Mouse (Mus musculus) frontal cortex, postnatal 14 days (tissue): ENCODE measurements at regions not wholly inside any gene's neighbourhood (a gene's known extent, or its start where the extent isn't known, plus 50 kb on each side); places are given as distances from the start of the nearest gene placed in this dataset.

Experiments
- DNase-seq, 2 experiments: peaks; one replicate each; pipeline ENCODE4 v3.0.0; 2022; ENCODE audit warnings: low spot score in 2 of 2

DNA sequence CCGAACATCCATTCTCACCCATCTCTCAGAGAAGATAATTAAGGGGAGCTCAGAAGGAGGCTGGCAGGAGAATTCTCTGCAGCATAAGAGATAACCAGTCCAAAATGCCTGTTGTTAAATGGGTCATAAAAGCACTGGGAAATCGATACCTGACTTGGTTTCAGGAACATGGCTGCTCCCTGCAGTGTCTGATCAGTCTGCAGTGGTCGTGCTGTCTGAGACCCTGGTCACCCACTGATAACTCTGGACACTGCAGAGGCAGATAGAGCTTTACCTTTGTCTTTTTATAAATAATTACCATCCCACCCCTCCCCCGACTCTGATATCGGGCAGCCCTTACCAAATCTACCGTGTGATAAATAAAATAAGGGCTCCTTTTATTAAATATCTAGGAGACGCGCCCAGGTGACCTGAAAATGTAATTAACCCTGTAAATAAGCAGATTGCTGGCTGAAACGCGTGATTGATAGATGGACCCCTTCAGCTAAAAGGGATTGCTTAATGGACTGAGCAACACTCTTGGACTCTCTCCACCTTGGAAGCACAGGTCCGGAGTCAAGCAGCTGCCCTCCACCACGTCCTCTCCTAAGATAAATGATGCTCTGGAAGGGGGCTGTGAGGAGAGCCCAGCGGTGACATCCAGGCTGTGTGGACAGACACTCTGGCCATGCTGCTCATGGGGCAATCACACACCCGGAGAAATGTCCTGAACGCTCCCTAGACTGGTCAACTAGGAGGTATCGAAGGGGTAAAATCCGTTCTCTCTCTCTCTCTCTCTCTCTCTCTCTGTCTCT is 384.4 kb downstream of the Mtx2 start:
- DNase-seq = no peak

DNA sequence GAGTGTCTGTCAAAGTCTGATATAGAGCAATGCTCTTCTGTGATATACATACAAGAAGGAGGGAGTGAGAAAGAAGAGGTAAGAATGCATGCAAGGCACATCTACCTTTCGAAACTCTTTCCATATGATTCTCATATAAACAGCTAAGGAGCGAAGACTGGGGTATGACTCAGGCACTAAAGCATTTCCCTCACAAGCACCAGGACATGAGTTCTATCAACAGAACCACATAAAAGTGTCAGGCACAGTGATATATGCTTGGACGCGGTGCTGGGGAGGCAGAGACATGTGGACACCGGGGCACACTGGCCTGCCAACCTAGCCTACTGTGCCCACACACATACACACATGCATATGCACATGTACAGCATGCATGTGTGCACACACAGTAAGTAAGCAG is 391.3 kb downstream of the Mtx2 start:
- DNase-seq = no peak

DNA sequence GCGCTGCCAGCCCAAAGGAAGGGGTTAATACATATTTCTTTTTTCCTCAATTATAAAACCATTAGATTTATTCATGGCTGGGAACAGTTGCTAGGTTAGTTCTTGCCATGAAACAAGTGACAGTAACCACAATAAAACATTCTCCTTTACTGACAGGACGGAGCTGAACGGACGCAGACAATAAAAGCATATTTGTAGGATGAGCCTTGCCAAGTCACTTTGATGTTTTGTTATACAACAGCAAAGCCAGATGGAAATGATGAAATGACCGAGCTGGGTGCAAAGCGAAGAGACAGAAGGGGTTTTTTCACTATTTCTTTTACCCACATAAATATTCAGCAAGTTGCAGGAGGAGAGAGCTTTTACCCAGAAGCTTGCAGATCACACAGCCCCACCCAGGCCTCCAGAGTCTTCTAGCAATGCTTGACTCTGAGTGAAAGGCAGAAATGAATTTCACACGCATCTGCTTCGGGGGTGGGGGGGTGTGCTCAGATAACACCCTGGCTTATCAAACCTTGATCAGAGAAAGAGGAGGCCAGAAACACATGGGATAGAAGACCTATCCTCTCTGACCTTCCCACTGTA is 395.3 kb downstream of the Mtx2 start:
- DNase-seq = no peak

DNA sequence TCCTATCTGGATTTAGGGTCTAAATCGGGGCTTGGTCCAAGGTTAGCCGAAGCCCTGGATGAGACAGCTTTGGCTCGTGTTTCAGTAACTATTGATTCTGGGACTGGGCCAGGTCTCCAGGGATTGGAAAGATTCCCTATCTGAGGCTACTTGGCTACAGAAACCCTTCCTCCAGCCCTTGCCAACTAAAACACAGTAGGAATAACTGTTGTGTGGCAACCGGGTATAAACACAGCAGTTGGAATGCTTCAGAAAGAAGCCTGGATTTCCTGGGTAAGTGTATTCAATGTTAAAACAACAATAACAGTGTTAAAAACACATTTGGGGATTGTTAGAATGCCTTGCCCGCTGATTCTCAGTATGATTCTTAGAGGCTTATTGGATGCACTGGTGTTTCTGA is 398.8 kb downstream of the Mtx2 start:
- peak in 1 of 2 experiments; percentile 29 for DNase-seq

DNA sequence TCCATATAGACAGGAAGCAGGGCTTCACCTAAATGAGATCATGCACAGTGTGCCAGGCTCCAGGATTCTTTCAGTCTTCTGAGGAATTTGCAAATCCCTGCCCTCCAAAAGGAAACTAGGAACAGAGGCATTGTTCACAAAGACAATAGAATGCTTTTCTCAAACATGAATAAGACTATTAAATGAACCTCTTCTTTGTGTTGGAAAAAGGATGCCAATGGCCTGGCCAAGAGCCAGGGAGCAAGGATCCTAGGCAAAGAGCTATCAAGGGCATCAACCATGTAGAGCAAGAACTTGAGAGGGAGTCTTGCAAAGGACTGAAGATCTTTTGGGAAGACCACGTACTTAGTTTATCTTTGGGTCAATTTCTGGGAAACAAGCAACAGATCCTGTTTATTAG is 415.4 kb downstream of the Mtx2 start:
- no peak for DNase-seq

DNA sequence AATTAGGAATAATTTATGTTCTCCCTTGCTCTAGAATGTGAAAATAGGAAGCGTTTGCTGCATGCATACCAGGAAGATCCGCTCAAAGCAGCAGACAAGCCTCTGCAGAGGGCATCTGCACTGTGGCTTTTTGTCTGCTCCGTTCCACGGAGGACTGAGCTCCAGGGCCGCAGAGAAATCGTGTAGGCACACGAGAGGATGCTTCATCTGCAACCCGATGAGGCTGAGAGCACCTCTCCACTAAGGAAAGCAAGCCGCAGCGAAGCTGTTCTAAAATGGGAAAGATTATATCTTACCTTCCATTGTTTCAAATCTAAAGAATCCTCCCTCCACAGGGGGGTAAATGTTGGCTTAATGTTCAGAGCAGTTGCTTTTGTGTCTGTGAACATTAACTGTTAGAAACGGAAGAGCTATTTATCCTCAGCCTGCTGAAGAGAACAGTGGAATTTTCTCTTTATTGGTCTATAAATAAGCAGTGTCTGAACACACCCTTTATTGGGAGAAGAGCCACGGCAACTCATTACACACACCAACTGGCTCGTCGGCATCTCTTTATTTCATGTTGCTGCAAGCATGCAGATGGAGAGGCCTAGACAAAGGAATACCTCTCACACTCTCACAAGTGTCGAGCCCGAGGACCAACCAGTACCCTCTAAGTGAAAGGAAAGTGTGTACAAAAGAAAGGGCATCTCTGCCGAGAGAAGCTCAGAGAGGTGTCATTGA is 414.6 kb upstream of the Hnrnpa3 start:
- no peak for DNase-seq

DNA sequence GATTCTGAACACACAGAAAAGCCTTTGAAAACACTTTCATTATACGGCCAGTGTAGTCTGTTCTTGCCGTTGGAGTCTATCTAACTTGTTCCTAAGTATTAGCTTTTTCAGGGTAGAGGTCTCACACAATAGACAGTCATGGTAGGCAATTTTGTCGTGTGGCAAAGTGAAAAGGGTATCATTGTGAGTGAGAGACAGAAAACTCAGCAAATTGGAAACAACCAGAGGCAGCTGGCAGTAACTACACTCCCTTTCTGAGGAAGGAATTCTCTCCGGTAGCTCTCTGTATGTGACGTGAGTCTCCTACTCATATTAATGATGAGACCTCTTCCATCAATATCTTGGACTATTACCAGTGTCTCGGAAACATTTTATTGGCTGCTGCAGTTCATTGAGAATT is 413.8 kb upstream of the Hnrnpa3 start:
- no peak for DNase-seq

DNA sequence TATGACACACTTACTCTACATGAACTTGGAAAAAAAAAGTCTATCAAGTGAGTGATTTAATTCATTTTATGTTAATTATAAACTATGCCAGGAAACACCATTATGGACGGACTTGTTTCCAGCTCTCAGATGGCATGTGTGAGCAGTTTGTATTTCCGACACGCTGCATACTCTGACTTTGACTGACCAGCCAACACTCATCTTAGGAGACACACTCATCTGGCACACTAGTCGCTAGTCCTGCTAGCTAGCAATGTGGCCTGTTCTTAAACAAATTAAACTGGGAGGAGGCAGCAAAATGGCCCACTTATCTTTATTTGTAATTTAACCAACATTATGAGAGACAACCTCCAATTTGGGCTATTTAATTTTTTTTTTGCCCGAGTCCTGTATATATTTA is 413.4 kb upstream of the Hnrnpa3 start:
- DNase-seq = no peak

DNA sequence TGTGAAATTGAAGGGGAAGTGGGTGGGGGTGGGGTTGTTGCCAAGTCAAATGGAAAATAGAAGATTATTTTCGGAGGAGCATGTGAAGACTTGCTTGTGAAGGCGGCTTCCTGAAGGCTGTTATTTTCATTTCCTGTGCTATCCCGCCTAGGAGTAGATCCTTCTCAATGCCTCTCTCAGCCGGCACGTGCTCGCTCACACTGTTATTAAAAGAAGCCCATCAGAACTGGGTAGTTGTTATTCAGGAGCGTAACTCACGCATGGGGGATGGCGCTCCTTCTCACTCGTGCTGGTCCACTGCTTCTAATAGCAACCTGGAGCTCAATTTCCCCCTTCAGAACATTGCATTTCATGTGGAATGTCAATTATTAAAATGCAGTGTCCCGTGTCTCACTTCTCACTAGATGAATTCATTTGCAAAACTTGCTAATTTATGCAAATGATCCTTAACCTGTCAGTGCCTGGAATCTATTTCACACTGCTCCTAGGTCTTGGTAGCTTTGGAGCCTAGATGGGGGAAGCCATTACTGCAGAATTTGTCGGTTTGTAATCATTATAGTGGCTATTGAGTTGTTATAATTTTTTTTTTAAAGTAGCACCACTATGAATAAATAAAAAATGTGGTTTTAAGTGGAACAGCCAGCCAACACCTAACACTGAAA is 412.8 kb upstream of the Hnrnpa3 start:
- DNase-seq = peak in 1 of 2 experiments; percentile 25

DNA sequence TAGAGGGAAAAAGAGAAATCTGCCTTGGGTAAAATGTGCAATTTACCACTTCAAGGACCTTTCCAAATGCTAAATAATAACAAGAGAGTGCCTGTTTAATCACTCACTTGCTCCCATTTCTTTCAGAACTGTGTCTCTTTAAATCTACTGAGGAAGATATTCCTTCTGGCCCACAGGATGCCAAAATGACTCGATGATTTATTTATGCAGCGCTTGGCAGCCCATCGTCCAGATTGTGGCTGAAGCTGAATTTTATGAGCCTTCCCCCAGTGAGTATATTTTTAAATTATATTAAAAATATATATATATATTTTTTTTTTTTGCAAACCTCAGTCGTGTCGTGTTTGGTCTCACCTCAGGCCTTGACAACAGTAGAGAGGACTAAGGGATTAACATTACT is 410.8 kb upstream of the Hnrnpa3 start:
- DNase-seq = no peak

DNA sequence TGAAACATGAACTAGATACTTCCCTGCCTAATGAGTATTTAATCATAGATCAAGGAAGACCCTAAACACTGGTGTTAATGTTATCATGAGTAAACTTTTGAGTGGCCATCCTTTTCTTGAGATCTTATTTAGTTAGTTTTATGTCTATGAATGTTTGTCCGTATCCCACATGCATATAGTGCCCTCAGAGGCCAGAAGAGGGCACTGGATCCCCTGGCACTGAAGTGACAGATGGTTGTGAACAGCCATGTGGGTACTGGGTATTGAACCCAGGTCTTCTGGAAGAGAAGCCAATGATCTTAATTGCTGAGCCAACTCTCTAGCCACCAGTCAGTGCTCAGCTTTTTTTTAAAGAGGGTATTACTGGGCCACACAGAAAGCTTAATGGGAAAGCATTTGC is 408.6 kb upstream of the Hnrnpa3 start:
- DNase-seq = no peak

DNA sequence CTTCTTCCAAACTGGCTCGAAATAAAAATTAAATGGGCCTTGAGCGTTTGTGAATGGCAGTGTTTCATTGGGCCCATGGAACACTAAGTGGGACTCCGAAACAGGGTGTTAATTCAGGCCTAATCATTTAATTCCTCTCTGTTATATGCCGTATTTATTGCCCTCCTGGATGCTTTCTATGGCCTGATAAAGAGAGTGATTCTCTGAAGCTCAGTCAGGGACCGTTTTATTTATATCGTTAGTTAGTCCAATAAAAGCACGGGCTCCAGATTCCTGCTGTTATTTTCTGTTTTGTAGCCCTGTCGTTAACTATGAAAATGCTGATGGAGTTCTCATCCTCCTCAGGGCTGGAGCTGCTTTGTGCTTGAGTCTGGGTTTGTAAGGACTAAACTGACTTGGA is 406.2 kb upstream of the Hnrnpa3 start:
- no peak for DNase-seq

DNA sequence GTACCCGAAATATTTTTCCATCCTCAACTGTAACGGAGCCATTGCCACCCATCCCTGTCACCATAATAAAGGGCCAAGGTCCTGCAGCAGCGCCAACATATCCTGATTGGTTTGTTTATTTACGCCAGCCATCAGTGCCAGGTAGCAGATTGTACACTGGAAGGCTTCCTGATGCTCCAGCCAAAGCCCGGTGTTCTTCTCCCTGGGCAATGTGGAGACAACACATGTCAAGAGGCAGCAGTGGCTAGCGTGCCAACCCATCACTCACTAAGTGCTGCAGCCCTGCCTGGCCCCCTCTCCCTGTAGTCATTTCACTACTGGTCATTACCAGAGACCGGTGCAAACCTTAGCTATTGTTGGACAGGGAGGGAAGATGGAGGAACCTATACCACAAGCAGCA is 393.8 kb upstream of the Hnrnpa3 start:
- no peak for DNase-seq

DNA sequence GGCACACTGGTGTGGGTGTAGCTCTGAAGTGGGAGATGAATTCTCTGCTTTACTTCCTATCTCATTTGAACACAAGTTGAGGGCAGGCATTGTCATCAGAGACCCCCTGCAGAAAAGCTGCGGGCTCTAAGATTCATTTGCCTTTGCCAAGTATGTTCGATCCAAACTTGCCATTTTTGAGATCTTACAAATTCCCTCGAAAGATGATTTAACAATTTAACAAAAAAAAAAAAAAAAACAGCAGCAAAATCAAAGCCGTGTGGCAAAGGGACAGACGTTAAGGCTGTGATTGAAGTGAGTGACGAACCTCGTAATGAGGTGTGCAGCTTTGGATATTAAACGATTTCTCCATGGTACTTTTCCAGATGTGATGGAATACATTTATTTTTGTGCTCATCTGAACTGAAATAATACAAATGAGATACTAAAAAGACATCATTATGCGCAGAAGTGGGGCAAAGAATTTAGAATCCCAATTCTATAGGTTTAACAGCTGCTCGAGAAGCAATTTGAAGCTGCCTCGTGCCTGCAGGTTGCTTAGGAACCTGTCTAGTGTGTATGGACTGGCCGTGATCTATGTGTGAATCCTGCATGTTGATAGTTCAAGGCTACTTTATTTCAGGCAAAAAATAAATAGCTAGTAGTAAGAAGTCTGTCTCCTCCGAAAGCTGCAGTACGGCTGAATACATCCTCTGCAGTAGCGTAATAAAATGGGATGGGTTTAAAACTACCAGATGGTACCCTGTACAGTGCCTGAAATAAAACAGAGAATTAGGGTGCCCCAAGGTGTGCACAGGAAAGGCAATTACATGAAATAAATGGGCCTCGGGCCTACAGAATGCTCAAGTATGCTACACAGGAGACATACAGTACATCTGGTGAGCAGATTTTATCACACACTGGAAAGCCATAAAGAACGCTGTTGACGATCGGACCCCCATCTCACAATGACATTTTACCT is 393.0 kb upstream of the Hnrnpa3 start:
- no peak for DNase-seq

DNA sequence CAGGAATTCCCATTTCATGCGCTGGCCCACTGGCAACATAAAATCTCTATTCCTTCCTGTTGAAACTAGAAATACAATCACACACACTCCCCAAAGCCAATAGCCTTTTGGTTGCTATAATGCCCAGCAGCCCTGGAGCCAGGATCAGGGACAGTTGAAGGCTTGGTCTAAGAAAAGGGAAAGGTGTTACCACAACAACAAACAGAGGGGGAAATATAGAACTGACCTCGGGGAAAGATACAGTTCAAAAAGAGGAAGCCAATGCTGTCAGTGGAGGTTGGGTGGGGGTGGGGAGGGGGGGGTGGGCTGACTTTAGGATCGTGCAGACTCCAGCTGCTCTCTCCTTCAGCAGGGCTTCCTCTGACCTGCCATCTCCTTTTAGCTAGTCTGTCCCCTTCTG is 391.1 kb upstream of the Hnrnpa3 start:
- no peak for DNase-seq

DNA sequence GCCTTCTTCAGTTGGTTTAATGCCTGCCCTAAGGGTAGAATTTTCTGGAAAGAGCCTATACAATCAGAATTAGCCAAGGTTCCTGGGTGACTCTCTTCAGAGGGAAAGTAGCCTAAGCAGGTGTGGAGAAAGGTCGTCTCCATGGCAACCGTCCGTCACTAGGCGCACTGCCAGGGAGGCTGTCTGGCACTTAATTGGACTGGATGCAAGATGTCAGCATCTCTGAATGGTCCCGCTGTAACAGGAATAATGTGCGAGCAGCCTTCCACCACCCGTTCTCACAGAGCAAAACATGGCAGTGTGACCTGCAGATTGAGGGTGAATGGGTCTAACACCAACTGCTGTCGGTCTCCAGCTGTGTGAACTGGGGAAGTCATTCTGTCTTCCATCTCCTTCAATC is 389.6 kb upstream of the Hnrnpa3 start:
- no peak for DNase-seq

DNA sequence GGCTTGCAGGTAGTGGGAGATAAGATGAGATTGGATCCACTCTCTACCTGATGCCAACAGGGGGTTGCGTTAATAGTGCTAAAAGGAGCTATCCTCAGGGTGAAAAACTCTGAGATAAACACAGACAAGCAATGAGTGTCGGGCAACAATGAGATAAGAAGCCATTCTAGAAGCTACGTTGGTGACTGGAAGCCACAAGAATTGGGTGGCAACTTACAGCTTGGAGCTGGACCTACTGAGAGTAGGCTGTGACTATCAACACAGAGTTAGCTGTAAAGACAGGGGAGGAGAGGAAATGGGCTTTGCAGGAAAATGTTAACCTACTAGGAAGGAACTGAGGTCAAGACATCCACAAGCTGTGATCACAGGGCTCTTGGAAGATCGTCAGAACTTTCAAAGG is 388.9 kb upstream of the Hnrnpa3 start:
- no peak for DNase-seq

DNA sequence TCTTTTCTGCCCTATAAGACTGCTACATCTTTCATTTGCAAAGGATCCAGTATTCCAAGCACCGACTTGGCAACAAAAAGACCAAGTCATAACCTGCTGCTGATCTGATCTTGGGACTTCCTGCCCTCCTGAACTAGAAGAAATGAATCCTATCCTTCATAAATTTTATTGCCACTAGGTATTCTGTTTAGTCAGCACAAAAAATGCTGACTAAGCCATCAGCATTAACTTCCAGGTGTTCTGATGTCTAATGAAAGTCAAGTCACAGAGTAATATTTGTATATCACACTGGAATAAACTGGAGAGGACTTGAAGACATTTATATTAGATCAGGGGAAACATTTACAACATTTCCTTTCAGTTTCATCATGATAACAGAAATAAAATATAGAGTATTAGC is 371.2 kb upstream of the Hnrnpa3 start:
- DNase-seq = no peak

DNA sequence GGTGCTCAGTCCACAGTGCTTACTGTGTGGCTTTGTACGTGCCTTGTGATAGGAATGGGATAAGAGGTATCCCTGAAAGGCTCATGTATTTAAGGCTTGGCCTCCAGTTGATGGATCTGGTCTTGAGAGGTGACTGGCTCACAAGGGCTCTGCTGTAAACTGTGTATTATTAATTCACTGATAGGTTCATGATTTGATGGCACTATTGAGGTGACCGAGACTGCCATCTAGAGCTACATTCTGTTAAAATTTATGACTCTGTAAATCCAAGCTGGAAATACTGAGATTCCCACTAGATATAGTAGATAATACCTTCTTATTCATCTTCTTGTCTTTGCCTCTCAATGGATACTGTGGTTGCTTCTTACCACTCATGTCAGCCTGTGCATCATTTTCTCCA is 367.4 kb upstream of the Hnrnpa3 start:
- no peak for DNase-seq

DNA sequence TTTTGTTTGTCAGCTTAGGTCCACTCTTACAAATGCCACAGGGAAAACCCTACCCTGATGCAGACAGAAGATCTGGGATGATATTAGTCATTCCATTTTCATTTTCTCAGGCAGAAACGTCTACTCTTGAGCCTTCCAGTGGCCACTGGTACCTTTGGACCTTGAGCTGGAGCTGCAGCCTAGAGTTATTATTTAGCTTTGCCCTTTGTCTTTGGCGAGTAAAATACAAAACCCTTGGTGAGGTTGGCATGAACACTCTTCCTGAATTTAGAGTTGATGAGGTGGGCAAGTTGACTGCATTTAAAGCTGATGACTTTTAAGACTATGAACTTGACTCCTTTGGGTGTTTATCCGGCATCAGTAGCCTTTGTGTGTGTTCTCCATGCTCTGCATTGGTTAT is 352.2 kb upstream of the Hnrnpa3 start:
- DNase-seq = no peak

DNA sequence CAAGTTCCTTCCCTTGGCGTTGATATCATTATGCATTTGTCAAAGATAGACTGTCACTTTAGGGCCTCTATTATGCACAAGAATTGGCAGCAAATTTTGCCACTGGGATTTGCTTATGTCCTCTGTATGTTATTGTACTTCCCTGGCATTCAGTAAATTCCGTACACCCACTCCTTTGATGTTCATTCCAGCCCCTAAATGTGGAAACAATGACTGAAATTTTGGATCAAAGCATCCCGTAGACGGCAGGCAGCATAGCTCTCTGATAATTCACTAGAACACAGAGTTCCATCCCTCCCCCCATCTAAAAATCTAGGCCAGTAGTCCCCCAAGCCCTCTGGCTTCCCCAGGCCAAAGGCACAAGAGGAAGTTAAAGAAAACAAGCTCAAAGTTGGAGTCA is 347.9 kb upstream of the Hnrnpa3 start:
- DNase-seq = no peak
